Mouse (Mus musculus) midbrain, embryonic 14.5 days (tissue): ENCODE measurements around the gene Stx5a. TPM values are rescaled to one million over a fixed set of nuclear protein-coding genes. Genes with fewer than 3 reads are reported as not detected.

ENCODE experiments used
- ATAC-seq: fragments of 200-750 bp; cut with Nextera tagmentation; 2 replicates; pipeline ENCODE4 v1.8.0; 2017; ENCODE audit warnings: moderate number of reproducible peaks, moderate library complexity; ENCODE audit not compliant: low FRiP score, low TSS enrichment
- DNase-seq: peaks from one replicate; pipeline ENCODE4 v3.0.0-alpha.2; 2015
- H3K27ac ChIP-seq: fragments of 300-500 bp; sonication (generic); replicated peaks from 2 replicates; pipeline ENCODE4 v1.5.1; 2014; ENCODE audit warnings: mild to moderate bottlenecking, low read depth, low read length, moderate library complexity
- H3K27me3 ChIP-seq: fragments of 300-500 bp; sonication (generic); 2 replicates; pipeline ENCODE4 v1.6.1; 2014; ENCODE audit warnings: low read length, control low read depth, mixed read lengths; ENCODE audit not compliant: control insufficient read depth, insufficient read depth
- H3K36me3 ChIP-seq: fragments of 300-500 bp; sonication (generic); 2 replicates; pipeline ENCODE4 v1.6.1; 2014; ENCODE audit warnings: low read length, control low read depth; ENCODE audit not compliant: control insufficient read depth, insufficient read depth
- H3K4me1 ChIP-seq: fragments of 300-500 bp; sonication (generic); 2 replicates; pipeline ENCODE4 v1.6.1; 2014; ENCODE audit warnings: mild to moderate bottlenecking, antibody characterized with exemption, low read length, control low read depth; ENCODE audit not compliant: control insufficient read depth, insufficient read depth
- H3K4me2 ChIP-seq: fragments of 300-500 bp; sonication (generic); 2 replicates; pipeline ENCODE4 v1.6.1; 2014; ENCODE audit warnings: mild to moderate bottlenecking, low read length, moderate library complexity
- H3K4me3 ChIP-seq: fragments of 300-500 bp; sonication (generic); replicated peaks from 2 replicates; pipeline ENCODE4 v1.5.1; 2014; ENCODE audit warnings: low read depth, low read length
- H3K9ac ChIP-seq: fragments of 300-500 bp; sonication (generic); replicated peaks from 2 replicates; pipeline ENCODE4 v1.6.1; 2014; ENCODE audit warnings: mild to moderate bottlenecking, low read length, moderate library complexity
- H3K9me3 ChIP-seq: fragments of 300-500 bp; sonication (generic); 2 replicates; pipeline ENCODE4 v1.6.1; 2016; ENCODE audit warnings: low read length, control low read depth, mixed read lengths; ENCODE audit not compliant: control insufficient read depth
- WGBS: fragments of 180-500 bp; shearing (Covaris S2); extraction: QIAGEN DNeasy Blood & Tissue Kit; methylation state at CpG from one replicate; pipeline ENCODE4 v1.1.7; 2014; 5-methylcytosine and 5-hydroxymethylcytosine counted together
- polyA plus RNA-seq: library from polyadenylated mRNA; unstranded; fragments of >200 nt; fragmentation: Nextera tagmentation; extraction: Ambion mirVana; gene quantifications from 2 replicates; pipeline ENCODE4 v1.2.1, GENCODE M21; 2014

The Stx5a gene
- polyA plus RNA-seq, 1 experiment from 2014 or later, result 110 TPM

- H3K4me3 ChIP-seq, result no peak overlapping the region
- no peaks in the 10 kb centered on the region for H3K9me3 ChIP-seq
- no peak overlapping the region for H3K27ac ChIP-seq
- H3K4me1 ChIP-seq, result peaks cover 15% of the 10 kb centered on the region
- H3K36me3 ChIP-seq, result peaks cover 71% of the 10 kb centered on the region
- DNase-seq, result no peak
- H3K4me2 ChIP-seq, result no peak overlapping the region
- no peak for ATAC-seq
- H3K27me3 ChIP-seq, result no peaks in the 10 kb centered on the region
- no peak overlapping the region for H3K9ac ChIP-seq
- 96% methylated on average over 1 of the region's 1 CpGs for WGBS
These were observed 4.2 kb downstream of the Stx5a start for GRCm38 (mm10) chr19:8745382-8745781.

DNA sequence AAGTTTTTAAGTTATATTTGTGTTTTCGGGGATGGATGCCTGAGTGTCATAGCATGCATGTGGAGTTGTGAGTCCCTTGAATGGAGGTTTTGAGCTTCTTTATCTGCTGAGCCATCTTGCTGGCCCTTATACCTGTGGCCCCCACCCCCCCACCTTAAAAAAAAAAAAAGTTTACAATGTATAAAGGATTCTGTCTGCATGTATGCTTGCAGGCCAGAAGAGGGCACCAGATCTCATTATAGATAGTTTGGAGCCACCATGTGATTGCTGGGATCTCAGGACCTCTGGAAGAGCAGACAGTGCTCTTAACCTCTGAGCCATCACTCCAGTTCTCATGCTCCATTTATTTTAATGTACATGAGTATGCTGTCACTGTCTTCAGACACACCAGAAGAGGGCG lies 6.2 kb downstream of the Stx5a start:
- no peak overlapping the region for H3K4me3 ChIP-seq
- peaks cover 87% of the 10 kb centered on the region for H3K36me3 ChIP-seq
- no peaks in the 10 kb centered on the region for H3K27me3 ChIP-seq
- ATAC-seq, result no peak
- peak; percentile 17 for DNase-seq
- H3K4me1 ChIP-seq, result peaks cover 4% of the 10 kb centered on the region; the same call in 1 of the 2 replicates
- H3K9ac ChIP-seq, result no peak overlapping the region
- H3K27ac ChIP-seq, result no peak overlapping the region
- 77% methylated on average over 2 of the region's 2 CpGs for WGBS
- no peak overlapping the region for H3K4me2 ChIP-seq
- H3K9me3 ChIP-seq, result no peaks in the 10 kb centered on the region

DNA sequence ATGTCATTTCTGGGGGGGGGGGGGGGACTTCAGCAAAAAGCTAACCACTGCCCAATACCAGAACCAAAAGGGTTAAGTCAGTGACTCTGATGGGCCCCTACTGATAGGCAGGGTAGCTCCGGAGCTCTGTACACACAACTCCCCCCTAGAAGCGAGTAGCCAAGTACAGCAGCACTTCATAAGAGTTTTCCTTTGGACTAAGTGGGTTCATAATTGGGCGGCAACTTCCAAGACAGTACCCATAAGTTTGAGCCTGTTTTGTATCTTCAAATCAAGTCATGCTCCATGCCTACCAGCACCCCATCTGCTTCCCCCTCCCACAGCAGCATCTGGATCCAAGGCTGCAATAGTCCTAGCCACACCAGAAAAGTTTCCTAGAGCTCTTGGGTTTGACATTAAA lies 14.4 kb downstream of the Stx5a start:
- DNase-seq (no peak), ATAC-seq (no peak)
- Histone ChIP-seq H3K27ac (no peak overlapping the region), H3K4me3 (peak overlapping the region; percentile 96; the same call in 1 of the 2 replicates), H3K4me2 (peak overlapping the region; percentile 84), H3K27me3 (no peaks in the 10 kb centered on the region), H3K36me3 (peaks cover 47% of the 10 kb centered on the region), H3K4me1 (peaks cover 16% of the 10 kb centered on the region), H3K9me3 (no peaks in the 10 kb centered on the region), H3K9ac (no peak overlapping the region)
- 83% methylated on average over 3 of the region's 3 CpGs for WGBS

DNA sequence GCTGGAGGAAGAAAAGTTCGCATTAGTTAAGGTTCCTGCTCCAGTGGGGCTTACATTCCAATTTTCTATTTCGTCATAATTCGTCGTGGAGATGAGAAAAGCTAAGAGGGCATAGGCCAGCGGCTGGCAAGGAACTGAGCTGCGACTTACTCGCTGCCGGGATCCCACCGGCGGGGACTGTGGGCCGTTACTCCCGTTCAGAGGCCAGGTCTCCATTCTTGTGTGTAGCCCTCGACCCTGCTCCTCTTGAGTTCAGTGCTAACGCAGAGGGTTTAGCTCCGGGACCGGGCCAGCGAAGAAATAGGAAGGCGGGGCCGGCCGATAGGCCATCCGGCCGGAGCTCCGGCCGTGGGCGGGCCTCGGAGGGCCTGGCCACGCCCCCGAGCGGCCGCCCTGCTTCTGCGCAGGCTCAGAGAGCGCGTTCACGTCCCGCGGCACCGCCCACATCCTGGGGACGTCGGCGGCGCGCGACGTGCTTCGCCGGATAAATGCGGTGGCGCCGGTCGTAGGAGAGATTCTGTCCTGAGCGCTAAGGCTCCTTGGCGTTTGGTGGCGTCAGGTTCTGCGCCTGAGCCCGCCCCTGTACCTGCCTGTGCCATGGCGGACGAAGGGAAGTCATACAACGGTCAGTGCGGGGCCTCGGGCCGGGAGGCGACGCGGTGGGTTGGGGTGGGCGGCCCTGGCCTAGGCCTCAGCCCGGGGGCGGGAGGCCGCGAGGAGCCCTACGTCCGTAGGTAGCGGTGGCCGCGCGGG lies 15.6 kb downstream of the Stx5a start, which contains the start of gene Nxf1:
Gene Nxf1 (plus strand): TSS at position 439 of the 753 bp plus-strand sequence.
- ATAC-seq (peak; percentile 95), DNase-seq (peak; percentile 98)
- peak within 1 kb of the TSS; percentile 96 for H3K4me3 ChIP-seq
- H3K27me3 ChIP-seq, result no peaks in the 10 kb centered on the region
- peaks cover 36% of the 10 kb centered on the region for H3K36me3 ChIP-seq
- peaks cover 16% of the 10 kb centered on the region for H3K4me1 ChIP-seq
- no peaks in the 10 kb centered on the region for H3K9me3 ChIP-seq
- peak within 1 kb of the TSS; percentile 87 for H3K27ac ChIP-seq
- WGBS, result under 1% methylated on average over 75 of the region's 75 CpGs
- peak within 1 kb of the TSS; percentile 94 for H3K9ac ChIP-seq
- H3K4me2 ChIP-seq, result peak within 1 kb of the TSS; percentile 84

DNA sequence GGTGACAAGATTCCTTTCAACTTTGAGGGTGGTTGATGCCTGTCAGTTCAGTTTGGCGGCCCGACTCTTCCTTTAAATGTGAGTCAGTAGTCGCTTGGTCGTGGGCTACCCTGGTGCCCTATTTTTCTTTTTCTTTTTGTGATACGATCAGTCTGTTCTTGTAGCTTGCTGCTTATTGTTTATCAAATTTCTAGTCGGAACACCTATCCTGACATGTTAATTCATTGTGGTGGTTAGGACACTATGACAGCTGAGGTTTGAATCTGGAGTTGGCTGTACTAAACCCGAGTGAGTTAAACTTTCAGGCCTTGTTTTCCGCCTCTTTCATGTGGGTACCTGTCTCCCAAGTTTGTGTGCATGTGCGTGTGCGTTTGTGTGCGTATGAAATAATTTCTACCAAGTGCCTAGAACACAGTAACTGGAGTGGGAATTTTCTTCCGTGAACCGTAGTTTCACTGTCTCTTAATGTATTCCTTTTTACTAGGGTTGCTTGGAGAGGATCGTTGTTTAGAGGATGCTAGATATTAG lies 16.3 kb downstream of the Stx5a start:
- Histone ChIP-seq H3K9me3 (no peaks in the 10 kb centered on the region), H3K4me3 (peak overlapping the region; percentile 96), H3K4me1 (peaks cover 16% of the 10 kb centered on the region), H3K9ac (peak overlapping the region; percentile 94), H3K36me3 (peaks cover 34% of the 10 kb centered on the region), H3K27ac (peak overlapping the region; percentile 87), H3K4me2 (peak overlapping the region; percentile 84), H3K27me3 (no peaks in the 10 kb centered on the region)
- DNase-seq (no peak), ATAC-seq (no peak)
- 6% methylated on average over 14 of the region's 14 CpGs for WGBS

- Histone ChIP-seq H3K36me3 (peaks cover 35% of the 10 kb centered on the region), H3K4me2 (peak overlapping the region; percentile 84; the same call in 1 of the 2 replicates), H3K9me3 (no peaks in the 10 kb centered on the region), H3K4me3 (no peak overlapping the region), H3K27ac (no peak overlapping the region), H3K27me3 (no peaks in the 10 kb centered on the region), H3K9ac (no peak overlapping the region), H3K4me1 (peaks cover 16% of the 10 kb centered on the region)
- ATAC-seq, result no peak
- no peak for DNase-seq
- WGBS, result 94% methylated on average over 2 of the region's 2 CpGs
These were observed 17.7 kb downstream of the Stx5a start for GRCm38 (mm10) chr19:8758899-8759298.

DNA sequence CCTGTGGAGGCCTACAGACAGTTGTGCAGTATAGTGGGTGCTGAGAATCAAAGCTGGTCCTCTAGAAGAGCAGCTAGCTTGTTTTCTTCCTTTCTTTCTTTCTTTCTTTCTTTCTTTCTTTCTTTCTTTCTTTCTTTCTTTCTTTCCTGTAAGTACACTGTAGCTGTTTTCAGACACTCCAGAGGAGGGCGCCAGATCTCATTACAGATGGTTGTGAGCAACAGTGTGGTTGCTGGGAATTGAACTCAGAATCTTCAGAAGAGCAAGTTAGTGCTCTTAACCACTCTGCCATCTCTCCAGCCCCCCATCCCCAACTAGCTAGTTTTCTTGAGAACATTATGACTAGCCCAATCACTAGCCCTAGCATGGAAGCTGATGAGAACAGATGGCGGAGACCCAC lies 19.5 kb downstream of the Stx5a start:
- H3K4me1 ChIP-seq, result peaks cover 16% of the 10 kb centered on the region
- WGBS, result 92% methylated on average over 2 of the region's 2 CpGs
- no peak overlapping the region for H3K27ac ChIP-seq
- ATAC-seq (no peak), DNase-seq (no peak)
- H3K27me3 ChIP-seq, result no peaks in the 10 kb centered on the region
- peaks cover 37% of the 10 kb centered on the region for H3K36me3 ChIP-seq
- H3K4me2 ChIP-seq, result no peak overlapping the region
- H3K9ac ChIP-seq, result no peak overlapping the region
- H3K4me3 ChIP-seq, result no peak overlapping the region
- peaks cover 7% of the 10 kb centered on the region; the same call in 1 of the 2 replicates for H3K9me3 ChIP-seq

GRCm38 (mm10) chr19:8763276-8763675 lies 22.1 kb downstream of the Stx5a start:
- Histone ChIP-seq H3K27ac (no peak overlapping the region), H3K27me3 (no peaks in the 10 kb centered on the region), H3K4me3 (no peak overlapping the region), H3K9ac (no peak overlapping the region), H3K4me2 (no peak overlapping the region), H3K9me3 (peaks cover 7% of the 10 kb centered on the region; the same call in 1 of the 2 replicates), H3K4me1 (peaks cover 3% of the 10 kb centered on the region), H3K36me3 (peaks cover 62% of the 10 kb centered on the region)
- 97% methylated on average over 4 of the region's 4 CpGs for WGBS
- ATAC-seq (no peak), DNase-seq (no peak)

DNA sequence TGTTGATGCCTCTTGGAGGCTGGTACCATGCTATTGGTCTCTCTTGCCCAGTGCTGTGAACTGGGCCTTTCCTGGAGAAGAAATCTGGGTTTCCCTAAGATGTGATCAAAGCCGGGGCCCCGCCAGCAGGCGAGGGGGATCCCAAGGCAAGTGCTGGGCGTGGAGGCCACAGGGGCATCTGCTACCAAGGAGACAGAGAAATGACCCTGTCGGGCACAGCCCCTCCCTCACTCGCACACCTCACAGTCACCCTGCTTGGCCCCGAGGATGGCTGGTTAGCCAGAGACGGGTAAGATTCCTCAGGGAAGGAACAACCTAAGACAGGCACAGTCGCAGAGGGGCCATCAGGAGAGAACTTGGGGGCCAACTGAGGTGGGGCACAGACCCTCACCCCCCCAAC lies 24.3 kb downstream of the Stx5a start:
- WGBS, result 98% methylated on average over 9 of the region's 9 CpGs
- no peak for DNase-seq
- no peak for ATAC-seq

More for the DNA sequence above, 24.3 kb downstream of the Stx5a start:
- Histone ChIP-seq H3K4me1 (0 out of 2 replicates have a peak, but pooled peaks cover 3% of the 10 kb centered on the region), H3K9ac (no peak overlapping the region), H3K4me3 (no peak overlapping the region), H3K9me3 (peaks cover 7% of the 10 kb centered on the region; the same call in 1 of the 2 replicates), H3K4me2 (no peak overlapping the region), H3K27ac (no peak overlapping the region), H3K36me3 (peaks cover 85% of the 10 kb centered on the region), H3K27me3 (no peaks in the 10 kb centered on the region)
